Mouse (Mus musculus) 416B (cell line): ENCODE measurements around the gene Tprn.
A peak's percentile ranks its signal among the peaks of the same experiment; 100 is the strongest.

Experiments used
- DNase-seq: peaks from one replicate; pipeline ENCODE4 v3.0.0; 2011; ENCODE audit warnings: low read depth

The Tprn gene

DNA sequence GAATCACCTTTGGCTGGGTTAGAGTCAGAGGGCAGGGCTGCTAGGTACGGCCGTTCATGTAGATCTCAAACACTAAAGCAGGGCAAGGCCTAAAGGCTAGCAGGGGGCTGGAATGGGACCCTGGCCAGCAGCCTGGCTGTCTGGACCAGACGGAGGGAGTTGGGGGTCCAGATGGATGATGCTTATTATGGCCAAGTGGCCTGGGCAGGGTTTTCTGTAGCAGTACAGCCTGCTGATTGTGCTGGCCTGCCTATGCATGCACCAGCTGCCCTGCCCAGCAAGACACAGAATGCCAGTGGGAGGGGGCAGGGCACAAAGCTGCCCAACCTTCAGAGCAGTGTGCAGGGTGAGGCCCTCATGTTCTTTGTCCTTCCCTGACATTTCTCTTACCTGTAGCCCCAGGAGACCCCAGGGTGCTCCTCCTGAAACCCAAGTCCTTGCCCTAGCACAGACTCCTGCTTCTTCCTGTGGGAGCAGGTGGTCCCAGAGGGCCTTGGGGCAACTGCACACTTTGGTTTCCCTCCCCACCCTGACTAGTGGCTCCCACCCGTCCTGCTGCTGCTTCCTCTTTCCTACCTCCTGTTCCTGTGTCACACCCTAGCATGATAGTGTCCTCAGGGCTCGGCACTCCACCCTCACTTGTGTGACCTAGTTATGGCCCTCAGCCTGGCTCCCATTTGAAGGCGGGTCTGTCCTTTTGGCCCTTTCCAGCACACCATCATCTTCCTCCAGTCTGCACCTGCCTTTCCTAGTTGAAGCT lies 3.7 kb downstream of the Tprn start:
- peak; percentile 71 for DNase-seq

GRCm38 (mm10) chr2:25266720-25267119 lies 4.3 kb downstream of the Tprn start:
- no peak for DNase-seq

GRCm38 (mm10) chr2:25267241-25267640 lies 4.8 kb downstream of the Tprn start:
- DNase-seq, result no peak

DNA sequence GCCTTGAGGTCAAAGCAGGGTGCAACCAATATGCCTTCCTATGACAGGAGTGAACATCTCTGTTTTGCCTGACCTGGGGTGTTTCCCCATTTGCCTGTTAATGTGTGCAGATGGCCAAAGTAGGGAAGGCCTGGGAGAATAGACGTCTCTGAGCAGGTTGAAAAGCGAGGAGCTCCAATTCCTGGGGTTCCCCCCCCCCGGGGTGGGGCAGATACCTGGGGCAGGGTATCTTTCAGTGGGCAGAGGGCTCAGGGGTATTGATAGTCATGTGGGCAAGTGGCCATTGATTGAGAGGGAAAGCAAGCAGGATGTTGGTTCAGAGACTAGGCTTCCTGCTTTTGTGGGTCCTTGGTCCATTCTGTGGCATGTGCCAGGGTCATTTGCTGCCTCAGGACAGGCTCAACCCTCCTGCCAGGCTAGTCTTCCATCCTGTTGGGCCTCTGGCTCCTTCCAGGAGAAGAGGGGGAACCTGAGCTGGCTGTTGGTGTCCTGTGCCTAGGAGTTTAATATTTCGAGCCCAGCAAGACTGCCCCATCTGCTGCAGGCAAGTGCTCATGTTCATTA lies 5.4 kb downstream of the Tprn start:
- no peak for DNase-seq

GRCm38 (mm10) chr2:25271827-25272511 lies 9.6 kb downstream of the Tprn start, which contains the start of the genes Ssna1 and Anapc2:
TSS of gene Ssna1 (minus strand) at chr2:25272438.
TSS of gene Anapc2 (plus strand) at chr2:25272478.
- peak; percentile 97 for DNase-seq

DNA sequence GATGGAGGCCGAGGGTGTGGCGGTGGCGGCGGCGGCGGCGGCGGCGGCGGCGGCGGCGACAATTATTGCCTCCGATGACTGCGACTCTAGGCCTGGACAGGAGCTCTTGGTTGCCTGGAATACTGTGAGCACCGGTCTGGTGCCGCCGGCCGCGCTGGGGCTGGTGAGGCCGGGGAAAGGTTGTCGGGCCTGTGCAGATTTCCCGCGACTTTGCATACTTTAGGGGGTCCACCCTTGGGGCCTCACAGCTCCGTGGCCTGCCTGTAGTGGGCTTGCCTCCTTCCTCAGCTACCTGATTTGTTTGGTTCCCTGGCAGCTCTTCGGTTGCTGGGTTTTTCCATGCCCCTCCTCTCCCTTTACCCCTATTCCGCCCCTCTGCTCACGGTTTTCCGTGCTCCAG lies 10.1 kb downstream of the Tprn start:
- DNase-seq, result no peak

DNA sequence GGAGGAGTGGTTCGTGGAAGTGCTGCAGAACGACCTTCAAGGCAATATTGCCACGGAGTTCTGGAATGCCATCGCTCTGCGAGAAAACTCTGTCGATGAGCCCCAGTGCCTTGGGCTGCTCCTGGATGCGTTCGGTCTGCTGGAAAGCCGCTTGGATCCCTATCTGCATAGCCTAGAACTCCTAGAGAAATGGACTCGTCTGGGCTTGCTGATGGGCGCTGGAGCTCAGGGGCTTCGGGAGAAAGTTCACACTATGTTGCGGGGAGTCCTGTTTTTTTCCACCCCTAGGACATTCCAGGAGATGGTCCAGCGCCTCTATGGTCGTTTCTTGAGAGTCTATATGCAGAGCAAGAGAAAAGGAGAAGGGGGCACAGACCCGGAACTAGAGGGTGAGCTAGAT lies 10.6 kb downstream of the Tprn start:
- DNase-seq, result no peak

- peak; percentile 89 for DNase-seq
Measured at GRCm38 (mm10) chr2:25278928-25279882, 16.8 kb downstream of the Tprn start.

GRCm38 (mm10) chr2:25285551-25285950 lies 23.1 kb downstream of the Tprn start:
- no peak for DNase-seq

DNA sequence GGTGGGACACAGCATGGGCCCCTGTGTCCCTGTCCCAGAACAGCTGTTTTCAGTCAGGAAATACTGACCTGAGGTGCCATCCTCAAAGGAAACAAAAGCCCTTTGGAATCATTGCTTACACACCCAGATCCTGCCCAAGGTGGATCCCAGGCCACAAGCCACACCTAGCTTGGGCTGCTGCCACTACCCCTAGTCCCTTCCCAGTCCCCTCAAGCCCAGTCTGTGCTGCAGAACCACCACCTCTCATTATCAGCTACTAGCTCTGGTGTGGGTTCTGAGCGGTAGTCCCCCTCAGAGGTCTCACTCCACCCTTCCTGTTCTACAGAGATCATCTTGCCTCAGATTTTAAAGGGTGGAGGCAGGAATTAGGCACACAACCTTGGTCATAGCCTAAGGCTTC lies 23.9 kb downstream of the Tprn start:
- DNase-seq, result no peak

GRCm38 (mm10) chr2:25286837-25287636 lies 24.6 kb downstream of the Tprn start:
- no peak for DNase-seq

DNA sequence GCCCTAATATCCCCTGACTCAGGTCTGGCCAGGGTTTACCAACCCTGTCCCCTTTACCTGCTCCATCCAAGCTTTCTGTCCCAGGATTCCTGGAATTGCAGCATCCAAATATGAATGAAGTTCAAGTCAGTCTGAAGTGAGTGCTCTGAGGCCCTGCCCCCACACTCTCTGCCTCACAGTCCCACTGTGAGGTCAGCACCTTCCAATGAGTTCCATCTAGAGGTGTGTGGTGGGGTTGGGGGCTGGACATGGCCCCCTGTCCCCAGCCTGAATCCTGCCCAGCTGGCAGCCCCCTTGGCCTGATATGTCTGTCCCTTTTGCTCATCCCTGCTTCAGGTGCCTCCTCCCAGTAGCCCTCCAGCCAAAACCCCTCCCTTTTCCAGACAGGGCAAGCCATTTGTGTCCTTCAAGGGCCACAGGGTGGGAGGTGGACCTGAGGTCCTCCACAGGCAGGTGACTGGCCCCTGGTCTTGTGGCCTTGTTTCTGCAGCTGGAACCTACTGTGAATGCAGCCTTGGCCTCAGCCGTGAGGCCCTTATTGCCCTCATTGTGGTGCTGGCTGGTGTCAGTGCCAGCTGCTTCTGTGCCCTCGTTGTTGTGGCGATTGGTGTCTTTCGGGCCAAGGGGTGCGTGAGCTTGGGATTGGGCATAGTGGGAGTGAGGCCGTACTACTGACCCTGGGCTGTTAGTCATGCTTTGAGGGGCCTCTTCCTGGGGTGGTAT lies 25.7 kb downstream of the Tprn start, which contains the start of gene Tmem210:
Tmem210 (plus strand) TSS at position 219 of the 723 bp plus-strand sequence.
- DNase-seq, result no peak

- DNase-seq, result no peak
Measured at GRCm38 (mm10) chr2:25288734-25289345, 26.4 kb downstream of the Tprn start.

- peak; percentile 23 for DNase-seq
Measured at GRCm38 (mm10) chr2:25289651-25290050, 27.2 kb downstream of the Tprn start, which contains the start of gene Lrrc26. TSS of gene Lrrc26 (plus strand) at chr2:25289915.

DNA sequence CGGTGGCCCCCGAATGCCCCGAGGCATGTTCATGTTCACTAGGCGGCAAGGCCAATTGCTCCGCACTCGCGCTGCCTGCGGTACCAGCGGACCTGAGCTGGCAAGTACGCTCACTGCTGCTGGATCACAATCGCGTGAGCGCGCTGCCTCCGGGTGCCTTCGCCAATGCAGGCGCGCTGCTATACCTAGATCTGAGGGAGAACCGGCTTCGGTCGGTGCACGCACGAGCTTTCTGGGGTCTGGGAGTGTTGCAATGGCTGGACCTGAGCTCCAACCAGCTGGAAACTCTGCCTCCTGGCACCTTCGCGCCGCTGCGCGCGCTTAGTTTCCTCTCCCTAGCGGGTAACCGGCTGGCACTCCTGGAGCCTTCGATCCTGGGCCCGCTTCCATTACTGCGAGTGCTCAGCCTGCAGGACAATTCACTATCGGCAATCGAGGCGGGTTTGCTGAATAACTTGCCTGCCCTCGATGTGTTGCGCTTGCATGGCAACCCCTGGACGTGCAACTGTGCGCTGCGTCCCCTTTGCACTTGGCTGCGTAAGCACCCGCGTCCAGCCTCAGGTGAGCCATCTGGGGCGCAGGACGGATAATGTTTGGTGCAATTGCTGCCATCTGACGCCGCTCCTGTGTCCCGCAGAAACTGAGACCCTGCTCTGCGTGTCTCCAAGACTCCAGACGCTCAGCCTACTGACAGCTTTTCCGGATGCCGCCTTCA lies 27.8 kb downstream of the Tprn start:
- DNase-seq, result no peak

- DNase-seq, result no peak
Measured at GRCm38 (mm10) chr2:25290816-25291130, 28.4 kb downstream of the Tprn start.

DNA sequence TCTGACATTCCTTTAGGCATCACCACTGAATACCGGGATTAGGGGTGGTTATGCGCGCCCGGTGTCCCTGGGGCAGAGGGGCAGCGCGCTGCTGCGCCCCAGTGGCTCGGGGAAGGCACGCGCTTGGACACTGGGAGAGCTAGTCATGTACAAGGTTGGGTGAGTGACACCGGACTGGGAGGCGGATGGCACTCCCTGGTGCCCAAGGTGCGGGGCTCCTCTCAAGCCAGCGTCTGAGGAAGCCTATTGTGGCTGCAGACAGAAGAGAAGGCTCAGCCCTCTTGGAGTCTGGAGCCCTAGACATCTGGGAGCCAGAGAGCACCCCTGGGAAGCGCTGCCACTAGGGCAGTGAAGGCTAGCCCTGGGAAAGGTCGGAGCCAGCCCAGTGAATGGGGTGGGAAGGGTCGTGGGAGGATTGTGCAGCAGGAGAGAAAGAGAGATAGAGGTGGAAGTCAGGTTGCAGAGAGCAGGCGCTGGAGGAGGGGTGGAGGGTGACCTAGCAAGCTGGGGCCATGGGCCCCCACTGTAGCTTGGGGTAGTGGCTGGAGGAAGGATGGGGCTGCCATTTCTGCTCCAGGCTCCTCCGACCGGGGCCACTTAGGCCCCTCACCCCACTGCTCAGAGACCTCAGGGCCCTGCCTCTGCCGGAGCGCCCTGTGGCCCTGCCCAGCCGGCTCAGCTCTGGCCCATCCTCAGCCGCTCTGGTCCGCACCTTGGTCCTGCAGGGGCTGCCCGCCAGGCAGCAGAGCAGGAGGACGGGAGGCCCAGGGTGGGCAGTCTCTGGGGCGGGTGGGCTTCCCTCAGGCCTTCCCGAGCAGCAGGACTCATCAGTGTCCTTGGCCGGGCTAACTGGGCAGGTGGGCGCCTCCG lies 29.0 kb downstream of the Tprn start:
- no peak for DNase-seq

- DNase-seq, result no peak
Measured at GRCm38 (mm10) chr2:25292054-25292544, 29.7 kb downstream of the Tprn start.
